Mouse (Mus musculus): ENCODE measurements around the gene Il1a.

- TF ChIP-seq POLR2A (IDR thresholded peaks at IDR 0.05; ENCODE audit: borderline replicate concordance, control insufficient read depth, low read depth, low read length) (no peak), CTCF (IDR thresholded peaks at IDR 0.05; ENCODE audit: control insufficient read depth, insufficient read depth, low read length) (no peak)
Measured at GRCm38 (mm10) chr2:129322117-129322635, 12.4 kb upstream of the Il1a start.

Data from bone marrow, adult 2 months (tissue).